Mouse (Mus musculus): ENCODE data around the gene Grm4. TPM values are rescaled to one million over a fixed set of nuclear protein-coding genes. Genes with fewer than 3 reads are reported as not detected.

Gene Grm4
- polyA plus RNA-seq, 1 experiment from 2014 or later, result 0.16 TPM

DNA sequence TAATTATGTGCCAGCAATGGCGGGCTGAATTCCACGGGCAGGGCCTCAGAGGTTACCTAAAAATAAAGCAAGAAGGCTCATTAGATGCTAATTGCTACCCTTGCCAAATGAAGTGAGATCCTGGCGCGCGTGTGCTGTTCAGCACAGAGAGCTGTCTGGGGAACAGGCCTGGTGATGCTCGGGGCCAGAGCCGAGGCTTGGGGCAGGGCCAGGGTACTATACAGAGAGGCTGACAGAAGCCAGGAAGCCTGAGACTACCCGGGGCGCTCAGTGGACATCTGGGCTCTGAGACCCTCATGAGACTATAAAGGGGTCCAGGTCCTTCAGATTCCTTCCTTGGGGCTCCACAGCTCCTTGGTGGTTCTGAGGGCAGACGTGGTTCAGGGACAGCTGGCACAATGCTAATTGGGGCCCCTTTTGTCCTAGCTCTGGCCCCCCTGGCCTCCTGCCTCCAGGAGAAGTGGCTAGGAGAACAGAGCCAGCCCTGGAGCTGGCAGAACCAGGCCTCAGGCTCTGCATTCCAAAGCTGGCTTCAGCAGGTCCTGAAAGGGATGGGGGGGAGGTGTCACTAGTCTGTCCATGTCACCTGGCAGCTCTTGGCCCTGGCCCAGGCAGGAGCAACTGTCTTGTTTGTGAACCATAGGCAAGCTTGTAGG lies 98.3 kb downstream of the Grm4 start:
- ATAC-seq (ENCODE audit: low FRiP score, low TSS enrichment), result no peak
- no peaks in the 10 kb centered on the region for H3K9me3 ChIP-seq (ENCODE audit: control insufficient read depth, low read length)
- no peak overlapping the region for H3K4me2 ChIP-seq (replicated peaks; ENCODE audit: low read depth)
- H3K27ac ChIP-seq (replicated peaks), result no peak overlapping the region
- H3K36me3 ChIP-seq (ENCODE audit: control insufficient read depth, insufficient read depth, low read length), result no peaks in the 10 kb centered on the region
- H3K4me1 ChIP-seq (replicated peaks; ENCODE audit: control insufficient read depth, insufficient read depth), result no peaks in the 10 kb centered on the region
- 36% methylated on average over 10 of the region's 10 CpGs for WGBS
- DNase-seq (ENCODE audit: low spot score), result no peak
- no peak overlapping the region for H3K4me3 ChIP-seq (ENCODE audit: low read depth, low read length)
- TF ChIP-seq EP300 (optimal IDR thresholded peaks at IDR 0.05), result no peak
- TF ChIP-seq CTCF (IDR thresholded peaks at IDR 0.05; ENCODE audit: low read depth), result no peak
- H3K27me3 ChIP-seq (ENCODE audit: control insufficient read depth, insufficient read depth, low read length), result no peaks in the 10 kb centered on the region
- H3K9ac ChIP-seq (ENCODE audit: low read length), result no peak overlapping the region

DNA sequence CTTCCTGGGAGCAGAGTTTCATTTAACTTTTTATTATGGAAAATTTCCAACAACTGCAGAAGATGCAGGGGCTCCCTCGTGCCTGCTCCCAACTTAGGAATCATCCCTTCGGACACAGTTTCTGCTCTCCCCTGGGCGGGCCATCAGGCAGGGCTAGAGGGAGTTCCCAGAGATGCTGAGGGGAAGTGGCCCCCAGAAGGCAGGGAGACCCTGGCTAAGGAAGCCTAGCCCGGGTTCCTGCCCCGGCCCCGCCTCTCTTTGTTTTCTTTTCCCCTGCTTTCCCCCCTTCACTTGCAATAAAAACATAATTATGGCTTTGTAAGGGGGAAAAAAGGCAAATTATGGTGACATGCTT lies 98.9 kb downstream of the Grm4 start:
- no peak for TF ChIP-seq EP300 (optimal IDR thresholded peaks at IDR 0.05)
- TF ChIP-seq CTCF (IDR thresholded peaks at IDR 0.05; ENCODE audit: low read depth), result no peak
- ATAC-seq (ENCODE audit: low FRiP score, low TSS enrichment) (no peak), DNase-seq (ENCODE audit: low spot score) (no peak)
- H3K4me1 ChIP-seq (replicated peaks; ENCODE audit: control insufficient read depth, insufficient read depth), result no peaks in the 10 kb centered on the region
- H3K4me3 ChIP-seq (ENCODE audit: low read depth, low read length), result no peak overlapping the region
- H3K36me3 ChIP-seq (ENCODE audit: control insufficient read depth, insufficient read depth, low read length), result no peaks in the 10 kb centered on the region
- no peaks in the 10 kb centered on the region for H3K9me3 ChIP-seq (ENCODE audit: control insufficient read depth, low read length)
- H3K27me3 ChIP-seq (ENCODE audit: control insufficient read depth, insufficient read depth, low read length), result no peaks in the 10 kb centered on the region
- H3K27ac ChIP-seq (replicated peaks), result no peak overlapping the region
- WGBS, result 18% methylated on average over 6 of the region's 6 CpGs
- no peak overlapping the region for H3K4me2 ChIP-seq (replicated peaks; ENCODE audit: low read depth)
- no peak overlapping the region for H3K9ac ChIP-seq (ENCODE audit: low read length)

DNA sequence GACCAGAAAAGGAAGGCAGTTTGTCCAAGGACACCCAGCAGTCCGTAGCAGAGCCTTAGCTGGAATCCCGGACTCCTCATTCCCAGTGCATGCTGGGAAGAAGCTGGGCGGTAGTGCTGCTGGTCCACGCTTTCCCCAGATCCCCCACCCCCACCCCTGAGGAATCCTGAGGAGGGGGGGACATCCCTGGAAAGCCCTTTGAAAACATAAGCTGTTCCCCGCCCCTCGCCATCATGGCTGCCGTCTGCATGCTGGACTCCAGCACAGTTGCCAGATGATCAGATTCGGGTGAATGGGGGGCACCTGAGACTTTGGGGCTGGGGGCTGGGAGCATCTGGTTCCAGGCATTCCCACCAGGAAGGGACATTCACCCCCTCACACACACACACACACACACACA lies 99.4 kb downstream of the Grm4 start:
- Histone ChIP-seq H3K27me3 (ENCODE audit: control insufficient read depth, insufficient read depth, low read length) (no peaks in the 10 kb centered on the region), H3K27ac (replicated peaks) (no peak overlapping the region), H3K9me3 (ENCODE audit: control insufficient read depth, low read length) (no peaks in the 10 kb centered on the region), H3K4me1 (replicated peaks; ENCODE audit: control insufficient read depth, insufficient read depth) (no peaks in the 10 kb centered on the region), H3K4me3 (ENCODE audit: low read depth, low read length) (no peak overlapping the region), H3K9ac (ENCODE audit: low read length) (no peak overlapping the region), H3K4me2 (replicated peaks; ENCODE audit: low read depth) (no peak overlapping the region), H3K36me3 (ENCODE audit: control insufficient read depth, insufficient read depth, low read length) (no peaks in the 10 kb centered on the region)
- no peak for ATAC-seq (ENCODE audit: low FRiP score, low TSS enrichment)
- no peak for TF ChIP-seq CTCF (IDR thresholded peaks at IDR 0.05; ENCODE audit: low read depth)
- TF ChIP-seq EP300 (optimal IDR thresholded peaks at IDR 0.05), result no peak
- WGBS, result 40% methylated on average over 8 of the region's 8 CpGs
- no peak for DNase-seq (ENCODE audit: low spot score)

DNA sequence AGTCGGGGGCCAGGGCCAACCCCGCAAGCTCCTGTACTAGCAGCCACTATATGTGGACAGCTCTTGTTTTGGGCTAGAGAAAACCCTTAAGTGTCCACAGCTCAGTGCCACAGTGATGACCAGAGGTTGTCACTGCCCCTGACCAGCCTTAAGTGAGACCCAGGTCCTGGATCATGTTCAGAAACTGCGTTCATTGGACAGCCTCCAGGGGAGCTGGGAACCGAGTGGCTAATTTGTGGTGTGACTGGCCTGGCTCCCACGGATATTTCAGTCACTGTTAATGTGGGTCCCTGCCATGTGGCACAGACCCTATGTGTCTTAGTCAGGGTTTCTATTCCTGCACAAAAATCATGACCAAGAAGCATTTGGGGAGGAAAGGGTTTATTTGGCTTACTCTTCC lies 112.2 kb downstream of the Grm4 start:
- WGBS, result 79% methylated on average over 5 of the region's 5 CpGs
- no peaks in the 10 kb centered on the region for H3K27me3 ChIP-seq (ENCODE audit: control insufficient read depth, insufficient read depth, low read length)
- no peak overlapping the region for H3K4me2 ChIP-seq (replicated peaks; ENCODE audit: low read depth)
- DNase-seq (ENCODE audit: low spot score) (no peak), ATAC-seq (ENCODE audit: low FRiP score, low TSS enrichment) (no peak)
- H3K9me3 ChIP-seq (ENCODE audit: control insufficient read depth, low read length), result no peaks in the 10 kb centered on the region
- H3K4me3 ChIP-seq (ENCODE audit: low read depth, low read length), result no peak overlapping the region
- TF ChIP-seq EP300 (optimal IDR thresholded peaks at IDR 0.05), result no peak
- no peak for TF ChIP-seq CTCF (IDR thresholded peaks at IDR 0.05; ENCODE audit: low read depth)
- no peaks in the 10 kb centered on the region for H3K36me3 ChIP-seq (ENCODE audit: control insufficient read depth, insufficient read depth, low read length)
- no peak overlapping the region for H3K9ac ChIP-seq (ENCODE audit: low read length)
- no peaks in the 10 kb centered on the region for H3K4me1 ChIP-seq (replicated peaks; ENCODE audit: control insufficient read depth, insufficient read depth)
- no peak overlapping the region for H3K27ac ChIP-seq (replicated peaks)

DNA sequence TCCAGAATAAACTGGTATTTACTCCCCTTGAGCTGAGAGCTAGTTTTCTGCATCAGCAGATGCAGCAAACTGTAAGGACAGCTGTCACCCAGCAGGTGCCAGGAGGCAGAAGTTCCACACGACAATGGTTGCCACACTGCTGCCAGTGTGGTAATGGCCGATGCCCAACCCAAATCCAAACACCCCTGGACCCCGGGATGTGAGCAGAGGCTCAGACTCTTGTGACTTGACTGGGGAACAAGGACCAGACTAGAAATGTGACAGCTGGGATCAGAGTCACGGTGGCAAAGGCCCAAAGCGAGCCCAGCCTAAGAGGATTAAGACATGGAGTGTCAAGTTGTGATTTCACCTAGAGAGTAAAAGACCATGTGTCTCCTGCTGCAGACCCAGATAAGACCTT lies 112.7 kb downstream of the Grm4 start:
- DNase-seq (ENCODE audit: low spot score) (no peak), ATAC-seq (ENCODE audit: low FRiP score, low TSS enrichment) (no peak)
- no peaks in the 10 kb centered on the region for H3K4me1 ChIP-seq (replicated peaks; ENCODE audit: control insufficient read depth, insufficient read depth)
- H3K4me3 ChIP-seq (ENCODE audit: low read depth, low read length), result no peak overlapping the region
- H3K4me2 ChIP-seq (replicated peaks; ENCODE audit: low read depth), result no peak overlapping the region
- no peak overlapping the region for H3K27ac ChIP-seq (replicated peaks)
- 49% methylated on average over 5 of the region's 5 CpGs for WGBS
- H3K27me3 ChIP-seq (ENCODE audit: control insufficient read depth, insufficient read depth, low read length), result no peaks in the 10 kb centered on the region
- TF ChIP-seq CTCF (IDR thresholded peaks at IDR 0.05; ENCODE audit: low read depth) (no peak), EP300 (optimal IDR thresholded peaks at IDR 0.05) (no peak)
- no peaks in the 10 kb centered on the region for H3K9me3 ChIP-seq (ENCODE audit: control insufficient read depth, low read length)
- no peak overlapping the region for H3K9ac ChIP-seq (ENCODE audit: low read length)
- no peaks in the 10 kb centered on the region for H3K36me3 ChIP-seq (ENCODE audit: control insufficient read depth, insufficient read depth, low read length)

DNA sequence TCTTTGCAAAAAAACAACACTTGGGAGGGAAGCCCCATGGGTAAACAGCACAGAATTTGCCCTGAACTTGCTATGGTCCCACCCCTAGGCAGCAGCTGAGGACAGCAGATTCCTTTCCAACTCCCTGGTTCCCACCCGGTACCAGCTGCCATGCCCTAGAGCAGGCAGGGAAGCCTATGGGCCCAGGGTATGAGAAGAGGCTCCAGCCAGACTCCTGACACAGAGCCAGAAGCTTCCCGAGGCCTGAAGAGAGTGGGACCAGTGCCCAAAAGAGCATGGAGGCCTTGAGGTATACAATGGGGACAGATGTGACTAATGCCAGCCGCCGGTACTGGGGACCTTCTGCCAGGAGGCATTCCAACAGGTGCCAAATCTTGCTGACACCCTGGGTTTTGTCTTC lies 114.2 kb downstream of the Grm4 start:
- Histone ChIP-seq H3K9ac (ENCODE audit: low read length) (no peak overlapping the region), H3K4me3 (ENCODE audit: low read depth, low read length) (no peak overlapping the region), H3K27me3 (ENCODE audit: control insufficient read depth, insufficient read depth, low read length) (no peaks in the 10 kb centered on the region), H3K4me2 (replicated peaks; ENCODE audit: low read depth) (no peak overlapping the region), H3K9me3 (ENCODE audit: control insufficient read depth, low read length) (no peaks in the 10 kb centered on the region), H3K36me3 (ENCODE audit: control insufficient read depth, insufficient read depth, low read length) (no peaks in the 10 kb centered on the region), H3K27ac (replicated peaks) (no peak overlapping the region), H3K4me1 (replicated peaks; ENCODE audit: control insufficient read depth, insufficient read depth) (no peaks in the 10 kb centered on the region)
- TF ChIP-seq CTCF (IDR thresholded peaks at IDR 0.05; ENCODE audit: low read depth) (no peak), EP300 (optimal IDR thresholded peaks at IDR 0.05) (no peak)
- WGBS, result 53% methylated on average over 4 of the region's 4 CpGs
- DNase-seq (ENCODE audit: low spot score), result no peak
- no peak for ATAC-seq (ENCODE audit: low FRiP score, low TSS enrichment)

All from stomach, postnatal 0 days (tissue).